Mouse (Mus musculus) adrenal gland, adult 18-20 months (tissue): ENCODE measurements around the gene 2310061I04Rik. TPM values are rescaled to one million over a fixed set of nuclear protein-coding genes. Genes with fewer than 3 reads are reported as not detected.
"Not testable (repeated sequence)": the region's sequence is repeated elsewhere in the genome, so short reads cannot be mapped to it uniquely, and the experiment has no call there.

ENCODE experiments used
- DNase-seq, 2 experiments: peaks; one replicate each; pipeline ENCODE4 v3.0.0; 2021 to 2022; ENCODE audit warnings: low spot score in 2 of 2
- long read RNA-seq, 2 experiments: library from polyadenylated mRNA; stranded (forward); transcript quantifications; one replicate each; pipeline ENCODE4 v2.0.0; 2021
- total RNA-seq, 2 experiments: library from RNA; stranded (reverse); gene quantifications; 1 replicate in 1 of 2; 2 replicates in 1 of 2; pipeline ENCODE4 v1.2.3; 2021

2310061I04Rik gene
- 10 to 100 TPM; 49.5 to 53.8 TPM for total RNA-seq
- long read RNA-seq, experiment 1, transcript 2310061I04Rik-204 (6 exons, 1,293 nt), result major isoform, 24 of 36 reads
- long read RNA-seq, experiment 1, transcript 2310061I04Rik-203 (6 exons, 1,193 nt), result minor isoform, 6 of 36 reads
- long read RNA-seq, experiment 1, partial matches to known transcripts, result 2 of 36 reads
- long read RNA-seq, experiment 1, other reads (novel, unspliced or antisense), result 1 of 36 reads
- long read RNA-seq, experiment 2, transcript 2310061I04Rik-202 (5 exons, 2,081 nt), result minor isoform, 10 of 54 reads
- long read RNA-seq, experiment 2, transcript 2310061I04Rik-204 (6 exons, 1,293 nt), result major isoform, 40 of 54 reads
- long read RNA-seq, experiment 2, partial matches to known transcripts, result 1 of 54 reads
- long read RNA-seq, experiment 2, other reads (novel, unspliced or antisense), result 1 of 54 reads

- DNase-seq, result peak; percentile 92 to 93
These were observed at the start of gene 2310061I04Rik for GRCm38 (mm10) chr17:35896781-35897643. 2310061I04Rik (minus strand) TSS chr17:35897431.

- no peak for DNase-seq
These were observed 42.7 kb upstream of the 2310061I04Rik start for GRCm38 (mm10) chr17:35939941-35940340.

- no peak for DNase-seq
These were observed 41.9 kb upstream of the 2310061I04Rik start for GRCm38 (mm10) chr17:35939108-35939507.

- no peak for DNase-seq
These were observed 40.6 kb upstream of the 2310061I04Rik start for GRCm38 (mm10) chr17:35937700-35938348.

GRCm38 (mm10) chr17:35935763-35936162 lies 38.5 kb upstream of the 2310061I04Rik start:
- not testable (repeated sequence) for DNase-seq

GRCm38 (mm10) chr17:35932608-35933007 lies 35.4 kb upstream of the 2310061I04Rik start:
- no peak for DNase-seq

GRCm38 (mm10) chr17:35930627-35931026 lies 33.4 kb upstream of the 2310061I04Rik start:
- no peak for DNase-seq

- DNase-seq, result no peak
These were observed 32.3 kb upstream of the 2310061I04Rik start for GRCm38 (mm10) chr17:35929534-35929933.

GRCm38 (mm10) chr17:35927471-35927870 lies 30.2 kb upstream of the 2310061I04Rik start:
- no peak for DNase-seq

GRCm38 (mm10) chr17:35923281-35923680 lies 26.1 kb upstream of the 2310061I04Rik start:
- no peak for DNase-seq

- no peak for DNase-seq
These were observed 25.3 kb upstream of the 2310061I04Rik start for GRCm38 (mm10) chr17:35922566-35922965.

GRCm38 (mm10) chr17:35921710-35922109 lies 24.5 kb upstream of the 2310061I04Rik start:
- DNase-seq, result no peak

GRCm38 (mm10) chr17:35920862-35921562 lies 23.8 kb upstream of the 2310061I04Rik start:
- no peak for DNase-seq

- no peak for DNase-seq
These were observed 23.2 kb upstream of the 2310061I04Rik start for GRCm38 (mm10) chr17:35920384-35920783.

GRCm38 (mm10) chr17:35919864-35920301 lies 22.7 kb upstream of the 2310061I04Rik start:
- DNase-seq, result no peak

GRCm38 (mm10) chr17:35919060-35919715 lies 22.0 kb upstream of the 2310061I04Rik start:
- DNase-seq, result peak; percentile 78 to 85

- DNase-seq, result peak in 1 of 2 experiments; percentile 28
These were observed 21.2 kb upstream of the 2310061I04Rik start for GRCm38 (mm10) chr17:35918276-35919059.

GRCm38 (mm10) chr17:35917463-35918251 lies 20.4 kb upstream of the 2310061I04Rik start:
- peak in 1 of 2 experiments; percentile 18 for DNase-seq
